Mouse (Mus musculus) kidney, postnatal 0 days (tissue): ENCODE measurements at regions not wholly inside any gene's neighbourhood (a gene's known extent, or its start where the extent isn't known, plus 50 kb on each side); places are given as distances from the start of the nearest gene placed in this dataset.

Source experiments
- ATAC-seq: fragments of 200-750 bp; cut with Nextera tagmentation; replicated peaks from 2 replicates; pipeline ENCODE4 v1.8.0; 2017; ENCODE audit warnings: low read depth, moderate number of reproducible peaks, moderate TSS enrichment, moderate library complexity; ENCODE audit not compliant: low FRiP score
- DNase-seq: peaks from one replicate; pipeline ENCODE4 v3.0.0-alpha.2; 2016; ENCODE audit warnings: low spot score
- H3K27ac ChIP-seq: fragments of 300-500 bp; sonication (generic); 2 replicates; pipeline ENCODE4 v1.5.1; 2014; ENCODE audit warnings: mild to moderate bottlenecking
- H3K27me3 ChIP-seq: fragments of 300-500 bp; sonication (generic); 2 replicates; pipeline ENCODE4 v1.6.1; 2014; ENCODE audit warnings: low read length, mixed read lengths; ENCODE audit not compliant: insufficient read depth
- H3K36me3 ChIP-seq: fragments of 300-500 bp; sonication (generic); 2 replicates; pipeline ENCODE4 v1.6.1; 2014; ENCODE audit warnings: low read length, mixed read lengths; ENCODE audit not compliant: insufficient read depth
- H3K4me1 ChIP-seq: fragments of 300-500 bp; sonication (generic); replicated peaks from 2 replicates; pipeline ENCODE4 v1.6.1; 2014; ENCODE audit warnings: antibody characterized with exemption, low read length, mixed read lengths; ENCODE audit not compliant: insufficient read depth
- H3K4me2 ChIP-seq: fragments of 300-500 bp; sonication (generic); 2 replicates; pipeline ENCODE4 v1.6.1; 2014; ENCODE audit warnings: mild to moderate bottlenecking, low read length, moderate library complexity, mixed read lengths
- H3K4me3 ChIP-seq: fragments of 300-500 bp; sonication (generic); replicated peaks from 2 replicates; pipeline ENCODE4 v1.5.1; 2014; ENCODE audit warnings: low read depth, low read length
- H3K9ac ChIP-seq: fragments of 300-500 bp; sonication (generic); 2 replicates; pipeline ENCODE4 v1.6.1; 2014; ENCODE audit warnings: low read depth, low read length
- H3K9me3 ChIP-seq: fragments of 300-500 bp; sonication (generic); replicated peaks from 2 replicates; pipeline ENCODE4 v1.6.1; 2016; ENCODE audit warnings: low read length, inconsistent platforms, mixed read lengths
- CTCF ChIP-seq: IDR thresholded peaks from 2 replicates; pipeline ENCODE4 v1.5.1; 2016; ENCODE audit warnings: antibody characterized with exemption, low read depth, mild to moderate bottlenecking, moderate library complexity
- WGBS: fragments of 180-500 bp; shearing (Covaris S2); extraction: QIAGEN DNeasy Blood & Tissue Kit; methylation state at CpG from one replicate; pipeline ENCODE4 v1.1.7; 2014; 5-methylcytosine and 5-hydroxymethylcytosine counted together

- peaks cover 11% of the 10 kb centered on the region for H3K4me1 ChIP-seq
These were observed 171.5 kb upstream of the Sulf2 start for GRCm38 (mm10) chr2:166326932-166327331.

GRCm38 (mm10) chr2:166324954-166325353, 169.5 kb upstream of the Sulf2 start:
- no peak overlapping the region for H3K4me3 ChIP-seq
- H3K9me3 ChIP-seq, result no peaks in the 10 kb centered on the region
- ATAC-seq (0 out of 2 replicates have a peak, but pooled peaks have one; percentile 23), DNase-seq (peak; percentile 80)
- no peaks in the 10 kb centered on the region for H3K27me3 ChIP-seq
- 29% methylated on average over 3 of the region's 3 CpGs for WGBS
- no peak overlapping the region for H3K9ac ChIP-seq
- H3K36me3 ChIP-seq, result no peaks in the 10 kb centered on the region
- no peak overlapping the region for H3K4me2 ChIP-seq
- H3K4me1 ChIP-seq, result peaks cover 9% of the 10 kb centered on the region
- H3K27ac ChIP-seq, result peak overlapping the region; percentile 31; the same call in 1 of the 2 replicates
- TF ChIP-seq CTCF, result no peak

More at GRCm38 (mm10) chr2:166326932-166327331, 171.5 kb upstream of the Sulf2 start:
- Histone ChIP-seq H3K4me2 (no peak overlapping the region), H3K36me3 (no peaks in the 10 kb centered on the region), H3K4me3 (no peak overlapping the region), H3K27me3 (no peaks in the 10 kb centered on the region), H3K9me3 (no peaks in the 10 kb centered on the region), H3K27ac (no peak overlapping the region), H3K9ac (no peak overlapping the region)
- DNase-seq (no peak), ATAC-seq (no peak)
- WGBS, result 90% methylated on average over 5 of the region's 5 CpGs
- no peak for TF ChIP-seq CTCF

- Histone ChIP-seq H3K9me3 (no peaks in the 10 kb centered on the region), H3K9ac (no peak overlapping the region), H3K4me2 (no peak overlapping the region), H3K4me3 (no peak overlapping the region), H3K27me3 (no peaks in the 10 kb centered on the region), H3K4me1 (peaks cover 9% of the 10 kb centered on the region), H3K36me3 (no peaks in the 10 kb centered on the region), H3K27ac (peak overlapping the region; percentile 31; the same call in 1 of the 2 replicates)
- 17% methylated on average over 10 of the region's 10 CpGs for WGBS
- DNase-seq (peak; percentile 82), ATAC-seq (peak; percentile 83)
- TF ChIP-seq CTCF, result no peak
These were observed 169.0 kb upstream of the Sulf2 start for GRCm38 (mm10) chr2:166324439-166324838.

GRCm38 (mm10) chr2:166322668-166323043, 167.2 kb upstream of the Sulf2 start:
- no peak for TF ChIP-seq CTCF
- Histone ChIP-seq H3K9ac (no peak overlapping the region), H3K27me3 (no peaks in the 10 kb centered on the region), H3K4me2 (no peak overlapping the region), H3K36me3 (no peaks in the 10 kb centered on the region), H3K9me3 (no peaks in the 10 kb centered on the region), H3K27ac (no peak overlapping the region), H3K4me1 (peaks cover 9% of the 10 kb centered on the region), H3K4me3 (no peak overlapping the region)
- WGBS, result 47% methylated on average over 6 of the region's 6 CpGs
- DNase-seq (no peak), ATAC-seq (no peak)

GRCm38 (mm10) chr2:166321992-166322667, 166.7 kb upstream of the Sulf2 start:
- H3K27me3 ChIP-seq, result no peaks in the 10 kb centered on the region
- no peaks in the 10 kb centered on the region for H3K9me3 ChIP-seq
- ATAC-seq (no peak), DNase-seq (no peak)
- H3K4me2 ChIP-seq, result no peak overlapping the region
- no peak for TF ChIP-seq CTCF
- 45% methylated on average over 6 of the region's 6 CpGs for WGBS
- H3K27ac ChIP-seq, result no peak overlapping the region
- no peak overlapping the region for H3K4me3 ChIP-seq
- H3K36me3 ChIP-seq, result no peaks in the 10 kb centered on the region
- no peak overlapping the region for H3K9ac ChIP-seq
- peaks cover 9% of the 10 kb centered on the region for H3K4me1 ChIP-seq

GRCm38 (mm10) chr2:166316409-166316916, 161.0 kb upstream of the Sulf2 start:
- H3K9ac ChIP-seq, result no peak overlapping the region
- H3K4me3 ChIP-seq, result no peak overlapping the region
- no peaks in the 10 kb centered on the region for H3K27me3 ChIP-seq
- no peak overlapping the region for H3K4me2 ChIP-seq
- 72% methylated on average over 10 of the region's 10 CpGs for WGBS
- H3K36me3 ChIP-seq, result no peaks in the 10 kb centered on the region
- no peaks in the 10 kb centered on the region for H3K9me3 ChIP-seq
- no peak for ATAC-seq
- no peaks in the 10 kb centered on the region for H3K4me1 ChIP-seq
- DNase-seq, result no peak
- no peak overlapping the region for H3K27ac ChIP-seq
- TF ChIP-seq CTCF, result no peak

GRCm38 (mm10) chr2:166310438-166310837, 155.0 kb upstream of the Sulf2 start:
- DNase-seq (no peak), ATAC-seq (no peak)
- no peak overlapping the region for H3K9ac ChIP-seq
- H3K36me3 ChIP-seq, result no peaks in the 10 kb centered on the region
- no peak overlapping the region for H3K27ac ChIP-seq
- 83% methylated on average over 5 of the region's 5 CpGs for WGBS
- H3K9me3 ChIP-seq, result no peaks in the 10 kb centered on the region
- H3K4me2 ChIP-seq, result no peak overlapping the region
- TF ChIP-seq CTCF, result no peak
- no peaks in the 10 kb centered on the region for H3K4me1 ChIP-seq
- H3K4me3 ChIP-seq, result no peak overlapping the region
- no peaks in the 10 kb centered on the region for H3K27me3 ChIP-seq
